Mouse (Mus musculus) G1E (cell line): Measurements from ENCODE around the gene Mgll. TPM values are rescaled to one million over a fixed set of nuclear protein-coding genes. Genes with fewer than 3 reads are reported as not detected.

Source experiments
- ATAC-seq: 2 replicates; pipeline ENCODE4 v1.8.0; 2016; ENCODE audit warnings: mild to moderate bottlenecking; ENCODE audit not compliant: insufficient number of reproducible peaks, poor library complexity, low FRiP score, severe bottlenecking; ENCODE audit errors: extremely low read depth
- DNase-seq: peaks from one replicate; pipeline ENCODE4 v3.0.0; 2012; ENCODE audit warnings: low spot score
- H3K27me3 ChIP-seq: 2 replicates; pipeline ENCODE4 v1.6.1; 2012; ENCODE audit warnings: mild to moderate bottlenecking, low read length, inconsistent platforms; ENCODE audit not compliant: insufficient read depth
- H3K36me3 ChIP-seq: replicated peaks from 2 replicates; pipeline ENCODE3; 2012; ENCODE audit warnings: mild to moderate bottlenecking, inconsistent platforms
- H3K4me1 ChIP-seq: 2 replicates; pipeline ENCODE4 v1.6.1; 2012; ENCODE audit warnings: low read depth, low read length, inconsistent platforms, mixed read lengths; ENCODE audit not compliant: insufficient read depth
- H3K4me3 ChIP-seq: 2 replicates; pipeline ENCODE4 v1.5.1; 2012; ENCODE audit warnings: low read depth, mild to moderate bottlenecking, inconsistent platforms, low read length, moderate library complexity, mixed read lengths
- H3K9me3 ChIP-seq: replicated peaks from 2 replicates; pipeline ENCODE4 v1.6.1; 2012; ENCODE audit warnings: inconsistent platforms
- CTCF ChIP-seq: IDR thresholded peaks from 2 replicates; pipeline ENCODE4 v1.5.1; 2012; ENCODE audit warnings: low read depth, low read length, inconsistent platforms, mixed read lengths
- GATA1 ChIP-seq: IDR thresholded peaks from 2 replicates; pipeline ENCODE4 v1.6.1; 2012; ENCODE audit warnings: borderline replicate concordance, low read length, inconsistent platforms, mixed read lengths
- GATA2 ChIP-seq: IDR thresholded peaks from 2 replicates; pipeline ENCODE4 v1.6.1; 2012; ENCODE audit warnings: low read depth, low read length, inconsistent platforms, borderline replicate concordance
- POLR2AphosphoS5 ChIP-seq: IDR thresholded peaks from 2 replicates; pipeline ENCODE4 v1.6.1; 2012; ENCODE audit warnings: low read depth, low read length, inconsistent platforms; ENCODE audit not compliant: insufficient replicate concordance
- TAL1 ChIP-seq: conservative IDR thresholded peaks from 2 replicates; pipeline ENCODE4 v1.6.1; 2012; ENCODE audit warnings: low read depth, low read length, inconsistent platforms, mixed read lengths
- polyA plus RNA-seq: library from polyadenylated mRNA; stranded (reverse); fragments of >175 nt; gene quantifications from 2 replicates; pipeline ENCODE4 v1.2.3, GENCODE M21; 2012
- total RNA-seq, 2 experiments: library from RNA; stranded (forward) in 1 of 2; stranded (reverse) in 1 of 2; fragments of 200-1000 nt in 1 of 2; fragments of >200 nt in 1 of 2; fragmentation: Nextera tagmentation in 1 of 2; gene quantifications; 2 replicates each; pipeline ENCODE4 v1.2.3; 2014 to 2017

The Mgll gene
- total and polyA plus RNA-seq, 3 experiments, result 0.03 to 41.5 (median 0.11) TPM

DNA sequence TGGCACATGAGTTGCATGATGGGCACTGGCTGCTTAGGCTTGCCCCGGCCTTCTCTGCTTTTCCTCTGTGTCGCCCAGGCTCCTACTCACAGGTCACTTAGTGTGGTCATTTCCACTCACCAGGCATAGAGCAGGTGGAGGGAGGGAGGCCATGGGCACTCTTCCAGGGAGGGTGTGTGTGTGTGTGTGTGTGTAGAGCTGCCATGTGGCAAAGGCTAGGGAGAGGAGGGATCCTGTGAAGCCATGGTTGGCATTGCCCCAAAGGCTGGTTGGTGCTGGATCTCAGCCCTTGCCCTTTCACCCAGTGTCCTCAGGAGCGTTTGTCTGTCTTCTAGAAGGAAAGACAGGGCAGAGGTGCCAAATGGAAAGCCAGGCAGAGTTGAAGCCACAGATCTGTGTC lies 7.8 kb downstream of the Mgll start:
- DNase-seq, result no peak
- Histone ChIP-seq H3K27me3 (peaks cover 38% of the 10 kb centered on the region), H3K9me3 (no peaks in the 10 kb centered on the region), H3K36me3 (no peaks in the 10 kb centered on the region), H3K4me1 (peaks cover 2% of the 10 kb centered on the region; the same call in 1 of the 2 replicates), H3K4me3 (no peak overlapping the region)
- TF ChIP-seq TAL1, result no peak
- TF ChIP-seq GATA2, result no peak
- no peak for ATAC-seq

GRCm38 (mm10) chr6:88732643-88733613 lies 8.7 kb downstream of the Mgll start:
- no peaks in the 10 kb centered on the region for H3K36me3 ChIP-seq
- peaks cover 2% of the 10 kb centered on the region; the same call in 1 of the 2 replicates for H3K4me1 ChIP-seq
- ATAC-seq, result no peak
- TF ChIP-seq TAL1 (no peak), GATA1 (no peak), CTCF (no peak), GATA2 (no peak), POLR2AphosphoS5 (no peak)
- peaks cover 45% of the 10 kb centered on the region for H3K27me3 ChIP-seq
- no peak overlapping the region for H3K4me3 ChIP-seq
- H3K9me3 ChIP-seq, result no peaks in the 10 kb centered on the region
- DNase-seq, result no peak

- Histone ChIP-seq H3K4me3 (no peak overlapping the region), H3K4me1 (no peaks in the 10 kb centered on the region), H3K36me3 (no peaks in the 10 kb centered on the region), H3K27me3 (peaks cover 41% of the 10 kb centered on the region), H3K9me3 (no peaks in the 10 kb centered on the region)
- TF ChIP-seq CTCF, result no peak
- TF ChIP-seq TAL1, result no peak
- TF ChIP-seq GATA1, result no peak
- DNase-seq (no peak), ATAC-seq (no peak)
Measured at GRCm38 (mm10) chr6:88736337-88736736, 12.1 kb downstream of the Mgll start.

- no peak for ATAC-seq
- H3K36me3 ChIP-seq, result no peaks in the 10 kb centered on the region
Measured at GRCm38 (mm10) chr6:88736741-88737508, 12.7 kb downstream of the Mgll start.

GRCm38 (mm10) chr6:88737509-88737888 lies 13.3 kb downstream of the Mgll start:
- ATAC-seq (no peak), DNase-seq (no peak)
- no peak overlapping the region for H3K4me3 ChIP-seq
- peaks cover 37% of the 10 kb centered on the region for H3K27me3 ChIP-seq
- TF ChIP-seq GATA1, result no peak
- TF ChIP-seq GATA2, result no peak
- TF ChIP-seq POLR2AphosphoS5, result no peak
- no peak for TF ChIP-seq CTCF
- no peak for TF ChIP-seq TAL1
- no peaks in the 10 kb centered on the region for H3K9me3 ChIP-seq
- H3K36me3 ChIP-seq, result no peaks in the 10 kb centered on the region
- H3K4me1 ChIP-seq, result no peaks in the 10 kb centered on the region

More at GRCm38 (mm10) chr6:88736741-88737508, 12.7 kb downstream of the Mgll start:
- no peaks in the 10 kb centered on the region for H3K9me3 ChIP-seq
- DNase-seq, result no peak
- peaks cover 39% of the 10 kb centered on the region for H3K27me3 ChIP-seq
- TF ChIP-seq GATA2 (no peak), CTCF (no peak), GATA1 (no peak), POLR2AphosphoS5 (no peak), TAL1 (no peak)
- no peaks in the 10 kb centered on the region for H3K4me1 ChIP-seq
- no peak overlapping the region for H3K4me3 ChIP-seq

GRCm38 (mm10) chr6:88741041-88741440 lies 16.8 kb downstream of the Mgll start:
- no peak for DNase-seq
- no peaks in the 10 kb centered on the region for H3K9me3 ChIP-seq
- TF ChIP-seq CTCF (no peak), GATA1 (no peak), GATA2 (no peak), TAL1 (no peak), POLR2AphosphoS5 (no peak)
- H3K27me3 ChIP-seq, result peaks cover 42% of the 10 kb centered on the region
- H3K4me3 ChIP-seq, result no peak overlapping the region
- H3K36me3 ChIP-seq, result no peaks in the 10 kb centered on the region
- H3K4me1 ChIP-seq, result no peaks in the 10 kb centered on the region
- no peak for ATAC-seq
